Mouse (Mus musculus): Measurements from ENCODE around the gene Zswim3.

DNA sequence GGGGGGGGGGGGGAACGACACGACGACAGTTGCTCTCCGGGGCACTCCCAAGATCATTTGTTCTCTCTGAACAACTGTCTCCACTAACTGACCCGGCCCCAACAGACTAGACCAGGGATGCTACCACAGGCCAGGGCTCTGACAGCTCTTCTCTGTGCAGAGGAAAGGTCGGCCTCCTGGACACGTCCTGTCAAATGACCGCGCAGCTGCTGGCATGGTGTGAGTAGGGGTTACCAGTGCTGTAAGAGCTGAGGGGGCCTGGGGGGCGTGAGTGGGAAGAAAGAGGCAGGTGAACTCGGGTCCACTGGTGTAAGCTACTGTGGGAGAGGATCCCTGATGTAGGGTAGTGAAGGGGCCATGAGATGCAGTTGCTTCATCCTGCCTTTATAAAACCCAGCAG lies 47.1 kb upstream of the Zswim3 start:
- no peak for TF ChIP-seq CTCF (IDR thresholded peaks at IDR 0.05; ENCODE audit: borderline replicate concordance, insufficient read depth, low read depth, low read length)
- no peak for TF ChIP-seq POLR2A (IDR thresholded peaks at IDR 0.05; ENCODE audit: borderline replicate concordance, insufficient read depth, low read length)

All from cerebellum, adult 2 months (tissue).